Comparison of ENCODE assay signal across 8 mouse cellular contexts in genomic region chr4:76365871-76366270, GRCm38 (mm10).
DNase-seq lines count a peak whose midpoint lies in the region; ATAC-seq and TF ChIP-seq lines count a peak whose summit lies in the region.

No protein-coding gene starts in this region.

- 50% methylated on average over 4 of the region's 4 CpGs for WGBS in embryonic facial prominence, embryonic 14.5 days
- 76% methylated on average over 4 of the region's 4 CpGs for WGBS in embryonic facial prominence, embryonic 10.5 days
- 73% methylated on average over 4 of the region's 4 CpGs for WGBS in kidney, embryonic 14.5 days
- WGBS in midbrain, postnatal 0 days, result 55% methylated on average over 4 of the region's 4 CpGs

- no peaks in the 10 kb centered on the region for H3K9me3 ChIP-seq in embryonic facial prominence, embryonic 14.5 days (ENCODE audit: control insufficient read depth, low read length)
- H3K9me3 ChIP-seq in embryonic facial prominence, embryonic 10.5 days, result no peaks in the 10 kb centered on the region
- no peaks in the 10 kb centered on the region for H3K9me3 ChIP-seq in kidney, embryonic 14.5 days (ENCODE audit: control insufficient read depth, low read length)
- no peaks in the 10 kb centered on the region for H3K9me3 ChIP-seq in midbrain, postnatal 0 days (ENCODE audit: low read length)

- no peaks in the 10 kb centered on the region for H3K27me3 ChIP-seq in embryonic facial prominence, embryonic 14.5 days (replicated peaks; ENCODE audit: control insufficient read depth, insufficient read depth, low read length)
- H3K27me3 ChIP-seq in embryonic facial prominence, embryonic 10.5 days (replicated peaks; ENCODE audit: low read depth, poor library complexity, severe bottlenecking), result no peaks in the 10 kb centered on the region
- H3K27me3 ChIP-seq in kidney, embryonic 14.5 days (ENCODE audit: control insufficient read depth, insufficient read depth, low read length), result no peaks in the 10 kb centered on the region
- no peaks in the 10 kb centered on the region for H3K27me3 ChIP-seq in midbrain, postnatal 0 days (ENCODE audit: insufficient read depth, low read length)

- no peak overlapping the region for H3K4me2 ChIP-seq in embryonic facial prominence, embryonic 14.5 days (ENCODE audit: low read depth, low read length)
- no peak overlapping the region for H3K4me2 ChIP-seq in kidney, embryonic 14.5 days (replicated peaks; ENCODE audit: low read depth, low read length)
- H3K4me2 ChIP-seq in midbrain, postnatal 0 days (ENCODE audit: low read depth, low read length, poor library complexity, severe bottlenecking), result no peak overlapping the region

- H3K36me3 ChIP-seq in embryonic facial prominence, embryonic 14.5 days (ENCODE audit: control insufficient read depth, insufficient read depth, low read length), result no peaks in the 10 kb centered on the region
- no peaks in the 10 kb centered on the region for H3K36me3 ChIP-seq in embryonic facial prominence, embryonic 10.5 days (replicated peaks)
- no peaks in the 10 kb centered on the region for H3K36me3 ChIP-seq in kidney, embryonic 14.5 days (ENCODE audit: control insufficient read depth, insufficient read depth, low read length)
- no peaks in the 10 kb centered on the region for H3K36me3 ChIP-seq in midbrain, postnatal 0 days (ENCODE audit: insufficient read depth, low read length)

- H3K4me3 ChIP-seq in embryonic facial prominence, embryonic 14.5 days (ENCODE audit: low read depth, low read length), result no peak overlapping the region
- no peak overlapping the region for H3K4me3 ChIP-seq in embryonic facial prominence, embryonic 10.5 days
- no peak overlapping the region for H3K4me3 ChIP-seq in kidney, embryonic 14.5 days (ENCODE audit: low read length)
- no peak overlapping the region for H3K4me3 ChIP-seq in midbrain, postnatal 0 days (ENCODE audit: low read depth, low read length)

- H3K4me1 ChIP-seq in embryonic facial prominence, embryonic 14.5 days (ENCODE audit: control insufficient read depth, insufficient read depth, low read length), result peaks cover 51% of the 10 kb centered on the region
- H3K4me1 ChIP-seq in embryonic facial prominence, embryonic 10.5 days, result peaks cover 56% of the 10 kb centered on the region
- H3K4me1 ChIP-seq in kidney, embryonic 14.5 days (ENCODE audit: control insufficient read depth, insufficient read depth, low read length), result peaks cover 29% of the 10 kb centered on the region
- H3K4me1 ChIP-seq in midbrain, postnatal 0 days (ENCODE audit: insufficient read depth, low read length), result no peaks in the 10 kb centered on the region

- no peak for TF ChIP-seq CTCF in midbrain, postnatal 0 days (IDR thresholded peaks at IDR 0.05)

- peak; percentile 69 for DNase-seq in embryonic facial prominence, embryonic 14.5 days (ENCODE audit: low spot score)
- no peak for DNase-seq in embryonic facial prominence, embryonic 10.5 days (ENCODE audit: low spot score)
- DNase-seq in kidney, adult 11 months, result peak; percentile 43
- DNase-seq in right cerebral cortex, postnatal 14 days, result peak; percentile 12
- no peak for DNase-seq in right cerebral cortex, adult 18-20 months
- peak; percentile 71 for DNase-seq in midbrain, postnatal 0 days (ENCODE audit: low spot score)
- DNase-seq in natural killer cell, adult 2 months (ENCODE audit: low spot score in 2 of 2), result no peak

- no peak overlapping the region; the same call in 1 of the 2 replicates for H3K27ac ChIP-seq in embryonic facial prominence, embryonic 14.5 days (replicated peaks; ENCODE audit: low read depth, low read length)
- H3K27ac ChIP-seq in embryonic facial prominence, embryonic 10.5 days (replicated peaks), result no peak overlapping the region
- H3K27ac ChIP-seq in kidney, embryonic 14.5 days (ENCODE audit: low read depth, low read length), result no peak overlapping the region
- no peak overlapping the region for H3K27ac ChIP-seq in midbrain, postnatal 0 days (ENCODE audit: low read depth, low read length)

- ATAC-seq in embryonic facial prominence, embryonic 14.5 days (ENCODE audit: low read depth), result no peak
- ATAC-seq in kidney, embryonic 14.5 days (ENCODE audit: low FRiP score, low TSS enrichment), result no peak
- no peak for ATAC-seq in midbrain, postnatal 0 days (ENCODE audit: low FRiP score)

- H3K9ac ChIP-seq in embryonic facial prominence, embryonic 14.5 days (ENCODE audit: low read depth, low read length), result no peak overlapping the region
- H3K9ac ChIP-seq in kidney, embryonic 14.5 days (ENCODE audit: low read depth, low read length), result no peak overlapping the region
- no peak overlapping the region for H3K9ac ChIP-seq in midbrain, postnatal 0 days (replicated peaks; ENCODE audit: low read length, poor library complexity, severe bottlenecking)

Comparison
In these comparisons a context has a peak if more than half of its experiments do, and no peak if none do; other contexts are left out.
1. DNase-seq: peak in embryonic facial prominence, embryonic 14.5 days (single experiment), kidney, adult 11 months (single experiment), right cerebral cortex, postnatal 14 days (single experiment) and midbrain, postnatal 0 days (single experiment); none in embryonic facial prominence, embryonic 10.5 days (single experiment), right cerebral cortex, adult 18-20 months (single experiment) and natural killer cell, adult 2 months (0 of 2).